Comparison of ENCODE assay signal across 30 mouse cellular contexts in genomic region chr13:98121124-98121470, GRCm38 (mm10).
DNase-seq lines count a peak whose midpoint lies in the region; ATAC-seq lines count a peak whose summit lies in the region.
"Had no signal": no experiment of that assay in that cellular context is flagged by ENCODE, and none has a peak within 500 bp of the region (broad histone marks: within the 10 kb centered on the region; RNA-seq: fewer than 3 reads in every experiment).

No protein-coding gene starts in this region.

- H3K4me3 ChIP-seq in heart, embryonic 11.5 days (ENCODE audit: low read depth, low read length) = no peak overlapping the region
- H3K4me3 ChIP-seq in hindbrain, embryonic 10.5 days = no peak overlapping the region
- H3K4me3 ChIP-seq in hindbrain, embryonic 11.5 days (ENCODE audit: low read depth, low read length) = no peak overlapping the region
- H3K4me3 ChIP-seq in lung, embryonic 16.5 days (ENCODE audit: low read length) = no peak overlapping the region
- no peak overlapping the region for H3K4me3 ChIP-seq in stomach, embryonic 16.5 days (replicated peaks; ENCODE audit: low read length)
- H3K4me3 ChIP-seq: embryonic facial prominence, embryonic 13.5 days; erythroblast, embryonic 14.5 days; heart, embryonic 13.5 days; left cerebral cortex, adult 2 months; limb, embryonic 12.5 days; liver, embryonic 15.5 days; midbrain, embryonic 10.5 days; myocyte; neural tube, embryonic 12.5 days had no signal

- no peaks in the 10 kb centered on the region for H3K27me3 ChIP-seq in heart, embryonic 11.5 days (ENCODE audit: control insufficient read depth, insufficient read depth, low read length)
- H3K27me3 ChIP-seq in hindbrain, embryonic 10.5 days (ENCODE audit: insufficient read depth, poor library complexity, severe bottlenecking) = no peaks in the 10 kb centered on the region
- H3K27me3 ChIP-seq in hindbrain, embryonic 11.5 days (ENCODE audit: control insufficient read depth, insufficient read depth, low read length) = no peaks in the 10 kb centered on the region
- H3K27me3 ChIP-seq in lung, embryonic 16.5 days (ENCODE audit: control insufficient read depth, insufficient read depth, low read depth, low read length) = no peaks in the 10 kb centered on the region
- H3K27me3 ChIP-seq in stomach, embryonic 16.5 days (ENCODE audit: control insufficient read depth, insufficient read depth, low read length) = no peaks in the 10 kb centered on the region
- H3K27me3 ChIP-seq: embryonic facial prominence, embryonic 13.5 days; heart, embryonic 13.5 days; liver, embryonic 15.5 days; neural tube, embryonic 12.5 days; Patski had no signal

- peaks cover 30% of the 10 kb centered on the region for H3K4me1 ChIP-seq in heart, embryonic 11.5 days (ENCODE audit: control insufficient read depth, insufficient read depth, low read length)
- H3K4me1 ChIP-seq in hindbrain, embryonic 10.5 days (replicated peaks) = peaks cover 21% of the 10 kb centered on the region
- no peaks in the 10 kb centered on the region for H3K4me1 ChIP-seq in hindbrain, embryonic 11.5 days (replicated peaks; ENCODE audit: control insufficient read depth, insufficient read depth, low read length)
- peaks cover 45% of the 10 kb centered on the region for H3K4me1 ChIP-seq in lung, embryonic 16.5 days (replicated peaks; ENCODE audit: control insufficient read depth, insufficient read depth, low read length)
- H3K4me1 ChIP-seq in stomach, embryonic 16.5 days (ENCODE audit: control insufficient read depth, insufficient read depth, low read length) = peaks cover 37% of the 10 kb centered on the region
- H3K4me1 ChIP-seq: neural tube, embryonic 12.5 days had no signal

- no peaks in the 10 kb centered on the region for H3K36me3 ChIP-seq in heart, embryonic 11.5 days (ENCODE audit: control insufficient read depth, insufficient read depth, low read length)
- no peaks in the 10 kb centered on the region for H3K36me3 ChIP-seq in hindbrain, embryonic 10.5 days
- H3K36me3 ChIP-seq in hindbrain, embryonic 11.5 days (ENCODE audit: control insufficient read depth, insufficient read depth, low read length) = no peaks in the 10 kb centered on the region
- H3K36me3 ChIP-seq in lung, embryonic 16.5 days (ENCODE audit: control insufficient read depth, insufficient read depth, low read length) = no peaks in the 10 kb centered on the region
- H3K36me3 ChIP-seq in stomach, embryonic 16.5 days (ENCODE audit: control insufficient read depth, insufficient read depth, low read length) = no peaks in the 10 kb centered on the region
- H3K36me3 ChIP-seq: embryonic facial prominence, embryonic 13.5 days; heart, embryonic 13.5 days; limb, embryonic 12.5 days; liver, embryonic 15.5 days; midbrain, embryonic 10.5 days; neural tube, embryonic 12.5 days had no signal

- 90% methylated on average over 4 of the region's 4 CpGs for WGBS in heart, embryonic 11.5 days (ENCODE audit: insufficient replicate concordance)
- WGBS in hindbrain, embryonic 10.5 days = 93% methylated on average over 4 of the region's 4 CpGs
- WGBS in hindbrain, embryonic 11.5 days = 91% methylated on average over 4 of the region's 4 CpGs
- WGBS in lung, embryonic 16.5 days = 77% methylated on average over 4 of the region's 4 CpGs
- WGBS in stomach, embryonic 16.5 days = 60% methylated on average over 4 of the region's 4 CpGs

- H3K9me3 ChIP-seq in heart, embryonic 11.5 days (replicated peaks; ENCODE audit: control insufficient read depth, low read length) = no peaks in the 10 kb centered on the region
- H3K9me3 ChIP-seq in hindbrain, embryonic 10.5 days = no peaks in the 10 kb centered on the region
- H3K9me3 ChIP-seq in hindbrain, embryonic 11.5 days (ENCODE audit: control insufficient read depth, low read length) = no peaks in the 10 kb centered on the region
- H3K9me3 ChIP-seq in lung, embryonic 16.5 days (ENCODE audit: control insufficient read depth, low read length) = no peaks in the 10 kb centered on the region
- no peaks in the 10 kb centered on the region for H3K9me3 ChIP-seq in stomach, embryonic 16.5 days (replicated peaks; ENCODE audit: control insufficient read depth, low read length)
- H3K9me3 ChIP-seq: embryonic facial prominence, embryonic 13.5 days; heart, embryonic 13.5 days; liver, embryonic 15.5 days; midbrain, embryonic 10.5 days; neural tube, embryonic 12.5 days had no signal

- peak; percentile 74 for DNase-seq in heart, adult 11 months
- no peak for DNase-seq in hindbrain, embryonic 10.5 days (ENCODE audit: low spot score)
- no peak for DNase-seq in hindbrain, embryonic 11.5 days (ENCODE audit: low spot score)
- no peak for DNase-seq in lung, adult 18-20 months
- DNase-seq in thymus, postnatal 4 days = no peak
- DNase-seq: adrenal gland, postnatal 10 days; cerebellum, adult 11 months; cerebellum, adult 9-10 months; cerebellum, postnatal 36 days; kidney, adult 18-20 months; kidney, postnatal 14 days; lung, postnatal 14 days; right cerebral cortex, adult 18-20 months; spleen, adult 18-20 months; thymus, postnatal 14 days had no signal

- H3K4me2 ChIP-seq in heart, embryonic 11.5 days = no peak overlapping the region
- H3K4me2 ChIP-seq in hindbrain, embryonic 11.5 days (replicated peaks; ENCODE audit: low read depth, low read length) = no peak overlapping the region
- no peak overlapping the region for H3K4me2 ChIP-seq in lung, embryonic 16.5 days (ENCODE audit: low read depth, low read length)
- no peak overlapping the region for H3K4me2 ChIP-seq in stomach, embryonic 16.5 days (ENCODE audit: low read depth, low read length)
- H3K4me2 ChIP-seq: embryonic facial prominence, embryonic 13.5 days; heart, embryonic 13.5 days; limb, embryonic 12.5 days; liver, embryonic 15.5 days; neural tube, embryonic 12.5 days had no signal

- H3K9ac ChIP-seq in heart, embryonic 11.5 days (ENCODE audit: low read depth, low read length) = no peak overlapping the region
- no peak overlapping the region for H3K9ac ChIP-seq in hindbrain, embryonic 11.5 days (ENCODE audit: low read depth, low read length)
- no peak overlapping the region for H3K9ac ChIP-seq in lung, embryonic 16.5 days (ENCODE audit: low read length)
- H3K9ac ChIP-seq in stomach, embryonic 16.5 days (ENCODE audit: low read length) = no peak overlapping the region
- H3K9ac ChIP-seq: embryonic facial prominence, embryonic 13.5 days; heart, embryonic 13.5 days; limb, embryonic 12.5 days; liver, embryonic 15.5 days; neural tube, embryonic 12.5 days had no signal

- ATAC-seq in heart, embryonic 11.5 days (replicated peaks; ENCODE audit: insufficient number of reproducible peaks, low FRiP score, low TSS enrichment) = no peak
- no peak for ATAC-seq in hindbrain, embryonic 11.5 days (ENCODE audit: low FRiP score)
- no peak for ATAC-seq in lung, embryonic 16.5 days (ENCODE audit: low read depth)
- ATAC-seq in stomach, embryonic 16.5 days (ENCODE audit: insufficient read depth, low FRiP score) = no peak
- ATAC-seq: forebrain, embryonic 16.5 days; hindbrain, embryonic 16.5 days; Patski had no signal

- no peak overlapping the region for H3K27ac ChIP-seq in heart, embryonic 11.5 days (ENCODE audit: low read depth, low read length)
- H3K27ac ChIP-seq in hindbrain, embryonic 10.5 days = peak overlapping the region; percentile 50; the same call in 1 of the 2 replicates
- no peak overlapping the region for H3K27ac ChIP-seq in hindbrain, embryonic 11.5 days (ENCODE audit: low read depth, low read length)
- peak overlapping the region; percentile 44; the same call in 1 of the 2 replicates for H3K27ac ChIP-seq in lung, embryonic 16.5 days (ENCODE audit: low read length)
- H3K27ac ChIP-seq in stomach, embryonic 16.5 days (ENCODE audit: low read length) = peak overlapping the region; percentile 95
- H3K27ac ChIP-seq: embryonic facial prominence, embryonic 13.5 days; heart, embryonic 13.5 days; left cerebral cortex, adult 2 months; limb, embryonic 12.5 days; liver, embryonic 15.5 days; neural tube, embryonic 12.5 days had no signal

Comparison
In these comparisons a context has a peak if more than half of its experiments do, and no peak if none do; other contexts are left out.
1. H3K27ac ChIP-seq: peak in hindbrain, embryonic 10.5 days (single experiment), lung, embryonic 16.5 days (single experiment) and stomach, embryonic 16.5 days (single experiment); none in heart, embryonic 11.5 days (single experiment) and hindbrain, embryonic 11.5 days (single experiment).